Mouse (Mus musculus) erythroblast, embryonic 14.5 days (primary cell): ENCODE data around the gene Ctdsp1.

Experiments
- GATA1 ChIP-seq: IDR thresholded peaks from 2 replicates; pipeline ENCODE4 v1.6.1; 2012; ENCODE audit warnings: low read length, inconsistent platforms, mixed read lengths
- TAL1 ChIP-seq: IDR thresholded peaks from 3 replicates; pipeline ENCODE4 v1.6.1; 2012; ENCODE audit warnings: low read length, inconsistent platforms, mixed read lengths

DNA sequence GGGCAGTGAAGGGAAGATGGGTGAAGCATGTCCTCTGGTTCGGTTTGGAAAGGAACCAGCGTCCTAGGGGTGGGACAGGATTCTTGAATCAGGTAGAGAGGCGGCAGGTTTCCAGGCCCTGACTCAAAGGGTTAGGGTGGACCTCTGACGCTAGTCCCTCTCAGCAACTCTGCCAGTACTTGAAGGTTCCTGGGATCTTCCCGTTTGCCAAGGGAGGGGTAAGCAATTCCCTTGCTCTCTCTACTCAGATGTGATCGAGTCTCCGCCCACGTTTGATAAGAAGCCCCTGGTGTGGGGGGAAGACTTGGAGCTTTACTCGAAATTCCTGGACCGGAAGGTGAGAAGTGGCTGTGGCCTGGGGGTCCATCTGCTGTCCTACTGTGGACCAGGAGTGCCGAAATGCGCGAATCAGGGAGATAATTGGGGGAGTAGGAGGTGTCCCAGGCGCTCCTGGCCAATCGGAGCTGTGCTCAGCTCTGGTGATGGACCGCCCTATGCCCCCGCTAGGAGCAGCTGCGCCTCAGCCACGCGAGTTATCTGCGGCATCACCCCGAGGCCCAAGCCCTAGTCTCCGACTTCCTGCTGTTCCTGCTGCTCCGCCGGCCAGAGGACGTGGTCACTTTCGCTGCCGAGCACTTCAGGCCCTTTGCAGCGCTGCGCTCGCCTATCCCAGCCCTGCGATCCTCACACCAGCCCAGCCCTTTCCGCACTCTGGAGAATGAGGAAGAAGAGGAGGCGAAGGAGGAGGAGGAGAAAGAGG is 23.2 kb upstream of the Ctdsp1 start:
- TF ChIP-seq GATA1 (no peak; the same call in 1 of the 2 replicates), TAL1 (no peak)
